Mouse (Mus musculus) heart, adult 2 months (tissue): Measurements from ENCODE around the gene Rbm18. TPM values are rescaled to one million over a fixed set of nuclear protein-coding genes. Genes with fewer than 3 reads are reported as not detected.
"Not testable (repeated sequence)": the region's sequence is repeated elsewhere in the genome, so short reads cannot be mapped to it uniquely, and the experiment has no call there.

Experiments
- DNase-seq, 2 experiments: peaks; one replicate each; pipeline ENCODE4 v3.0.0; 2021
- H3K27ac ChIP-seq: fragments of 200-600 bp; 2 replicates; pipeline ENCODE4 v1.8.1; 2022
- H3K27me3 ChIP-seq: fragments of 200-500 bp; 2 replicates; pipeline ENCODE4 v1.6.1; 2012; ENCODE audit warnings: mild to moderate bottlenecking, low read length, inconsistent platforms, mixed read lengths; ENCODE audit not compliant: control insufficient read depth, insufficient read depth
- H3K36me3 ChIP-seq: fragments of 200-500 bp; 2 replicates; pipeline ENCODE4 v1.6.1; 2012; ENCODE audit warnings: low read length, inconsistent platforms; ENCODE audit not compliant: control insufficient read depth, insufficient read depth
- H3K4me1 ChIP-seq: fragments of 200-500 bp; 2 replicates; pipeline ENCODE4 v1.6.1; 2011; ENCODE audit warnings: low read length; ENCODE audit not compliant: control insufficient read depth, insufficient read depth
- H3K4me3 ChIP-seq: fragments of 200-600 bp; 2 replicates; pipeline ENCODE4 v1.8.1; 2022
- H3K79me2 ChIP-seq: fragments of 200-500 bp; replicated peaks from 2 replicates; pipeline ENCODE4 v1.6.1; 2012; ENCODE audit warnings: mild to moderate bottlenecking, inconsistent platforms, low read length, moderate library complexity, mixed read lengths; ENCODE audit not compliant: control insufficient read depth, insufficient read depth
- H3K9ac ChIP-seq: fragments of 200-500 bp; 2 replicates; pipeline ENCODE4 v1.6.1; 2012; ENCODE audit warnings: low read depth, mild to moderate bottlenecking, control low read depth, inconsistent platforms, low read length, mixed read lengths
- CTCF ChIP-seq: fragments of 200-600 bp; IDR thresholded peaks from 2 replicates; pipeline ENCODE4 v1.8.1; 2022; ENCODE audit warnings: antibody characterized with exemption, mild to moderate bottlenecking, moderate library complexity
- EP300 ChIP-seq: fragments of 200-500 bp; IDR thresholded peaks from 2 replicates; pipeline ENCODE4 v1.6.1; 2011; ENCODE audit warnings: low read depth, low read length, control low read depth; ENCODE audit not compliant: insufficient read depth
- POLR2A ChIP-seq: fragments of 200-500 bp; IDR thresholded peaks from 2 replicates; pipeline ENCODE4 v1.6.1; 2011; ENCODE audit warnings: mild to moderate bottlenecking, low read depth, low read length, control low read depth; ENCODE audit not compliant: insufficient read depth
- WGBS: fragments of 180-500 bp; shearing (Covaris S2); methylation state at CpG from one replicate; pipeline ENCODE4 v1.1.7; 2018; 5-methylcytosine and 5-hydroxymethylcytosine counted together
- intact Hi-C: fragments of 180-260 bp; cut with DNase I; formaldehyde crosslinking; loops from one replicate; pipeline ENCODE4 v1.15.1; 2025
- polyA plus RNA-seq: library from polyadenylated mRNA; depleted of rRNA; stranded (reverse); fragments of >200 nt; gene quantifications from 2 replicates; pipeline ENCODE4 v1.2.3, GENCODE M21; 2012
- total RNA-seq, 2 experiments: library from RNA; stranded (reverse); gene quantifications; 2 replicates each; pipeline ENCODE4 v1.2.3; 2021

The Rbm18 gene
- total and polyA plus RNA-seq, 3 experiments: 15.4 to 33.9 (median 31.7) TPM

DNA sequence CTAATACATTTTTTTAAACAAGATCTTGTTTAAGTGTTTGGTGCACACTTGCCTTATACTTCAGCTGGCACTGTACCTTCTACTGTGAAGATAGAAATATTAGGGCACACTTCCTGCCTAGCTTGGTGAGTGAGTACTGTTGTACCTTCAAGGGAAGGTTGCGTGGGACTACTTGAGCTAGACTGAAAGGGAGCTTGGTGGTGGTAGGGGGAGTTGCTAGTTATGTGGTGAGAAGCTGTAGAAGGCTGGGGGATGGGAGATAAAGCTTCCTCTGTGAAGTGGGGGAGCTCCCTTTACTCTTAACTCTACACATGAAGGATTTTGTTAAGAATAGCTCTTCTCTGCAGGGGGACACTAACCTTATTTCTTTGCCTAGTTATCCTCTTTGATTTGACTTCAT lies 20.9 kb upstream of the Rbm18 start:
- Histone ChIP-seq H3K4me3 (no peak overlapping the region), H3K9ac (no peak overlapping the region), H3K27me3 (no peaks in the 10 kb centered on the region), H3K4me1 (no peaks in the 10 kb centered on the region), H3K27ac (no peak overlapping the region), H3K79me2 (no peaks in the 10 kb centered on the region), H3K36me3 (peaks cover 2% of the 10 kb centered on the region; the same call in 1 of the 2 replicates)
- no peak for DNase-seq
- intact Hi-C loops: no loop called here
- 97% methylated on average over 1 of the region's 1 CpGs for WGBS
- no peak for TF ChIP-seq POLR2A
- TF ChIP-seq EP300: no peak

DNA sequence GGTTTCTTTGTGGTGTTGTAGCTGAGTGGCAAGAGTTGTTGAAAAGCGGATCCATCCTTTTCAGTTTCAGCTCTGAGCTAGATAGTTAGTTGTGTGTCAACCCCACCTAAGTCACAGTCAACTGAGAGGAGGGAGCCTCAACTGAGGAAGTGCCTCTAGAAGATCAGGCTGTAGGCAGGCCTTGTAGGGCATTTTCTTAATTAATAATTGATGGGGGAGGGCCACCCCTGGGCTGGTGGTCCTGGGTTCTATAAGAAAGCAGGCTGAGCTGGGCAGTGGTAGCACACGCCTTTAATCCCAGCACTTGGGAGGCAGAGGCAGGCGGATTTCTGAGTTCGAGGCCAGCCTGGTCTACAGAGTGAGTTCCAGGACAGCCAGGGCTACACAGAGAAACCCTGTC lies 15.8 kb upstream of the Rbm18 start:
- 98% methylated on average over 4 of the region's 4 CpGs for WGBS
- intact Hi-C loops, H3K9ac ChIP-seq, DNase-seq, H3K27me3 ChIP-seq, H3K27ac ChIP-seq, H3K4me3 ChIP-seq, H3K4me1 ChIP-seq, H3K79me2 ChIP-seq, H3K36me3 ChIP-seq: not testable (repeated sequence)

DNA sequence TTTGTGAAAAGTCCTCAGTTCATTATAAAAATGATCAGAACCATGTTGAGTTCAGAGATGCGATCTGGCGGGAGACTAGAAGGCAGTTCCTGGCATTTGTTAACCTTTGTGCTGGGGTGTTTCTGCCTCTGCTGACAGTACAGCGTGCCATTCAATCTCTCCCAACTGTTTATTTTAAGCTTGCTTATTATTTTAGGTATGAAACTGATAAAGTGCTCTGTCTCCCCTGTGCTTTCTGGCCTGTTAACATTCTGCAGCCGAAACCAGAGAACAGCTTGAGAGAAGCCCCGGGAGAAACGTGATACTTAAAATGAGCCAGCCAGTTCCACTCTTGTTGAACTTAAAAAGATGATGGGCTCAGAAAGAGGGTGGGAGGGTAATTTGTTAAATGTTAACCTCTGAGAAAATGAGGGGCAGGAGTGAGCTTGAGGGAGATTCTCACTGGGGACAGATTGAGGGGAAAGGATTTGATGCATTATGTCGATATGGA lies 12.3 kb upstream of the Rbm18 start:
- DNase-seq: no peak
- Histone ChIP-seq H3K4me1 (no peaks in the 10 kb centered on the region), H3K79me2 (no peaks in the 10 kb centered on the region; the same call in none of the 2 replicates), H3K9ac (no peak overlapping the region), H3K36me3 (peaks cover 2% of the 10 kb centered on the region), H3K27me3 (no peaks in the 10 kb centered on the region), H3K4me3 (no peak overlapping the region), H3K27ac (peak overlapping the region; percentile 34)
- intact Hi-C loops: no loop called here
- 57% methylated on average over 7 of the region's 7 CpGs for WGBS
- no peak for TF ChIP-seq CTCF
- no peak for TF ChIP-seq EP300
- no peak for TF ChIP-seq POLR2A

DNA sequence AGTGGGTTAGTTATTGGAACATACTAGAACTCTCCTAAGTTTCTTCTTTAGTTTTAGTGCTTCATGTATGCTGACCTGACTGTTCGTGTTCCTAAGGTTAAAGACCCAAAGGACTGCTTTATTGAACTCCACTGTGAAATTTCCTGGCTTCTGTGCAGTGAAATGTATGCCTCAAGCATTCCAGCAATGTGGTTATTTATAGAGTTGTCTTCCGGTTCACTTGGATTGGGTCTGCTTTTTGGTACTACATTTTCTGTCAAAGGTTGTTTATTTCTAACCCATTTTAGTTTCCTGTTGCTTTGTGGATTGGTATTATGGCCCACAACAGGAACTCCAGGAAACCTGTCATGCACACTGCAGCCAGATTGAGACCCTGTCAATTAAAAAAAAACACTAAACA lies 2.5 kb upstream of the Rbm18 start:
- Histone ChIP-seq H3K9ac (no peak overlapping the region), H3K4me3 (no peak overlapping the region), H3K36me3 (peaks cover 26% of the 10 kb centered on the region), H3K79me2 (peaks cover 2% of the 10 kb centered on the region; the same call in 1 of the 2 replicates), H3K4me1 (peaks cover 13% of the 10 kb centered on the region), H3K27me3 (no peaks in the 10 kb centered on the region), H3K27ac (peak overlapping the region; percentile 62)
- DNase-seq: no peak
- WGBS: 7% methylated on average over 2 of the region's 2 CpGs
- intact Hi-C loops: loop anchor here (5.0 kb wide), 2 partner anchors 73 to 127 kb away; no protein-coding TSS in a partner anchor
- TF ChIP-seq CTCF (no peak), POLR2A (no peak)

DNA sequence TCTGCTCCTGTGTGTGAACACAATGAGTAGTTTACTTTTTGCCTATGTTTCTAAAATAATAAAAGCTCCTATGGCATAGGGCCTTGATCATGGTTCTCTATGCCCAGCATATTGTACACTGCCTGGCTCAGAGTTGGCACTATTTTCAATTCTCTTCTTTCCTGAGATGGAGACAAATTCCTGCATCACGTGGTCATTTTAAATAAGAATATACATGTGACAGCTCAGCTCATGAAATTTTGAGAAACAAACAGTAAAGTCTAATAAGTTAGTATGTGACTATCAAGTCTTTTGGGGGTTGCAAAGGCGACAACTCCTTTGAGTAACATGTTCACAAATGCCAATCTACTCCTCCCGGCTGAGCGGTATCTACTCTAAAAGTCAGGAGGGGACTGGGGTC lies 686 bp downstream of the Rbm18 start:
- no peak for DNase-seq
- intact Hi-C loops: loop anchor here (2.0 to 5.0 kb wide), 3 partner anchors 76 to 124 kb away; partner anchors contain the start of genes Morn5 and Ndufa8
- Histone ChIP-seq H3K4me3 (peak overlapping the region; percentile 89), H3K36me3 (peaks cover 50% of the 10 kb centered on the region), H3K27me3 (no peaks in the 10 kb centered on the region), H3K4me1 (peaks cover 14% of the 10 kb centered on the region), H3K9ac (peak overlapping the region; percentile 78), H3K79me2 (peaks cover 2% of the 10 kb centered on the region), H3K27ac (peak overlapping the region; percentile 100)
- TF ChIP-seq EP300: no peak
- TF ChIP-seq CTCF: no peak
- TF ChIP-seq POLR2A: no peak
- 2% methylated on average over 4 of the region's 4 CpGs for WGBS

DNA sequence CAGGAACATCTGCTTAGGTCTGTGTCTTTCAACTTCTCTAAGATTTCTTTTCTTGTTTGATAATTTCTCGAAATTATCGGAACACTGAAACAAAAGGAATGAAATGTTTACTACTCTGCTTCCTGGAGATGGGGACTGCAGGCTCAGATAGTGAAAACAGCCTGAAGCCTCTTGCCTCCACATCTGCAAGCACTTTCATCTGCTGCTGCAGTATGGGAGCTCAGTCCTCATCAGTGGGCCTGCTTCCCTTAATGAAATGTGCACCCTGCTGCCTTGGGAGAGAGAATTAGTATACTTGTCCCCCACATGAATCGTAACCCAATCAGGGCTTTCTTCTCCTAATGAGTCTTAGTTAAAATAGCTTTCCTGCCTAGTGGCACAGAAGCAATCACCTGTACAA lies 7.5 kb downstream of the Rbm18 start:
- DNase-seq: no peak
- H3K36me3 ChIP-seq: peaks cover 69% of the 10 kb centered on the region
- peaks cover 18% of the 10 kb centered on the region for H3K4me1 ChIP-seq
- WGBS: 50% methylated on average over 3 of the region's 3 CpGs
- TF ChIP-seq POLR2A: no peak
- TF ChIP-seq EP300: no peak
- no peak for TF ChIP-seq CTCF
- no peak overlapping the region for H3K4me3 ChIP-seq
- peak overlapping the region; percentile 70 for H3K27ac ChIP-seq
- H3K9ac ChIP-seq: no peak overlapping the region
- H3K79me2 ChIP-seq: peaks cover 5% of the 10 kb centered on the region
- intact Hi-C loops: loop anchor here (5.0 kb wide), 2 partner anchors 68 to 97 kb away; no protein-coding TSS in a partner anchor
- no peaks in the 10 kb centered on the region for H3K27me3 ChIP-seq
